Mouse (Mus musculus): ENCODE results near the gene Sptbn2.

GRCm38 (mm10) chr19:4699821-4700220, 11.1 kb upstream of the Sptbn2 start:
- TF ChIP-seq CTCF (IDR thresholded peaks at IDR 0.05; ENCODE audit: low read depth) (no peak), EP300 (IDR thresholded peaks at IDR 0.05; ENCODE audit: low read depth) (no peak)

All from heart, postnatal 0 days (tissue).